Mouse (Mus musculus) heart, postnatal 0 days (tissue): ENCODE results near the gene St8sia1. TPM values are rescaled to one million over a fixed set of nuclear protein-coding genes. Genes with fewer than 3 reads are reported as not detected.

ENCODE experiments used
- ATAC-seq: fragments of 200-750 bp; cut with Nextera tagmentation; 2 replicates; pipeline ENCODE4 v1.8.0; 2017; ENCODE audit warnings: low read depth, moderate number of reproducible peaks, moderate library complexity; ENCODE audit not compliant: insufficient read depth
- DNase-seq: peaks from one replicate; pipeline ENCODE4 v3.0.0-alpha.2; 2016; ENCODE audit warnings: low spot score
- H3K27ac ChIP-seq: fragments of 300-500 bp; sonication (generic); 2 replicates; pipeline ENCODE4 v1.5.1; 2014; ENCODE audit warnings: low read depth, mild to moderate bottlenecking
- H3K27me3 ChIP-seq: fragments of 300-500 bp; sonication (generic); 2 replicates; pipeline ENCODE4 v1.6.1; 2014; ENCODE audit warnings: low read length, mixed read lengths; ENCODE audit not compliant: control insufficient read depth, insufficient read depth
- H3K36me3 ChIP-seq: fragments of 300-500 bp; sonication (generic); replicated peaks from 2 replicates; pipeline ENCODE4 v1.6.1; 2014; ENCODE audit warnings: low read length, mixed read lengths; ENCODE audit not compliant: control insufficient read depth, insufficient read depth
- H3K4me1 ChIP-seq: fragments of 300-500 bp; sonication (generic); 2 replicates; pipeline ENCODE4 v1.6.1; 2014; ENCODE audit warnings: antibody characterized with exemption; ENCODE audit not compliant: control insufficient read depth, insufficient read depth
- H3K4me2 ChIP-seq: fragments of 300-500 bp; sonication (generic); 2 replicates; pipeline ENCODE4 v1.6.1; 2014; ENCODE audit warnings: low read depth, mild to moderate bottlenecking, low read length, moderate library complexity
- H3K4me3 ChIP-seq: fragments of 300-500 bp; sonication (generic); 2 replicates; pipeline ENCODE4 v1.5.1; 2014; ENCODE audit warnings: low read depth, low read length
- H3K9ac ChIP-seq: fragments of 300-500 bp; sonication (generic); replicated peaks from 2 replicates; pipeline ENCODE4 v1.6.1; 2014; ENCODE audit warnings: low read depth, low read length, mixed read lengths
- H3K9me3 ChIP-seq: fragments of 300-500 bp; sonication (generic); replicated peaks from 2 replicates; pipeline ENCODE4 v1.6.1; 2016; ENCODE audit warnings: low read length; ENCODE audit not compliant: control insufficient read depth
- CTCF ChIP-seq: IDR thresholded peaks from 2 replicates; pipeline ENCODE4 v1.5.1; 2016; ENCODE audit warnings: antibody characterized with exemption, control low read depth, low read depth
- EP300 ChIP-seq: IDR thresholded peaks from 2 replicates; pipeline ENCODE4 v1.6.1; 2016; ENCODE audit warnings: antibody characterized with exemption, low read depth
- WGBS: fragments of 180-500 bp; shearing (Covaris S2); extraction: QIAGEN DNeasy Blood & Tissue Kit; methylation state at CpG from one replicate; pipeline ENCODE4 v1.1.7; 2014; 5-methylcytosine and 5-hydroxymethylcytosine counted together
- polyA plus RNA-seq: library from polyadenylated mRNA; unstranded; fragments of >200 nt; fragmentation: Nextera tagmentation; extraction: Ambion mirVana; gene quantifications from 2 replicates; pipeline ENCODE4 v1.2.1, GENCODE M21; 2015
- total RNA-seq: library from RNA; depleted of rRNA; stranded (reverse); fragments of >200 nt; gene quantifications from 2 replicates; pipeline ENCODE4 v1.2.3, GENCODE M21; 2014; ENCODE audit warnings: low replicate concordance

St8sia1 gene
- total and polyA plus RNA-seq, 2 experiments from 2014 or later, result 0.04 to 0.30 TPM

DNA sequence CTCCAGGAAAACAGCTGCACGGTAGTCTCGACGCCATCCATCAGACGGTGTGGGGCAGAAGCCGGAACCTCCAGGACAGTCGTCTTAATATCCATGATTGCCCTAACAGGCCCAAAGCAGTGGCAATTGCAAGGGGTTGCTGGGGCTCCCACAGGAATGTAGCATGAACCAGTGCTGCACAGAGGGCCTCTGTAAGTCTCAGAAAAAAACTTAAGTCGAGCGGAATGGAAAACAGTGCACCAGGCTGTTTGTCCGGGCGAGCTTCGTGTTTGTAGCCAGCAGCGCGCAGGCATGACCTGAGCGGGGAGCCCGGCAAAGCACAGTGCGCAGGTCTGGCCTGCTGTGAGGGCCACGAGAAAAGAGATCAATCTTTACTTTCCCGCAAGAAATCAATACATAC lies 128.5 kb downstream of the St8sia1 start:
- WGBS, result 80% methylated on average over 18 of the region's 18 CpGs
- ATAC-seq, result no peak
- DNase-seq, result no peak
- no peak for TF ChIP-seq CTCF
- TF ChIP-seq EP300, result no peak
- no peaks in the 10 kb centered on the region for H3K9me3 ChIP-seq
- no peak overlapping the region for H3K4me3 ChIP-seq
- no peak overlapping the region for H3K4me2 ChIP-seq
- no peak overlapping the region for H3K27ac ChIP-seq
- H3K4me1 ChIP-seq, result no peaks in the 10 kb centered on the region
- H3K9ac ChIP-seq, result no peak overlapping the region
- no peaks in the 10 kb centered on the region for H3K36me3 ChIP-seq
- H3K27me3 ChIP-seq, result no peaks in the 10 kb centered on the region

DNA sequence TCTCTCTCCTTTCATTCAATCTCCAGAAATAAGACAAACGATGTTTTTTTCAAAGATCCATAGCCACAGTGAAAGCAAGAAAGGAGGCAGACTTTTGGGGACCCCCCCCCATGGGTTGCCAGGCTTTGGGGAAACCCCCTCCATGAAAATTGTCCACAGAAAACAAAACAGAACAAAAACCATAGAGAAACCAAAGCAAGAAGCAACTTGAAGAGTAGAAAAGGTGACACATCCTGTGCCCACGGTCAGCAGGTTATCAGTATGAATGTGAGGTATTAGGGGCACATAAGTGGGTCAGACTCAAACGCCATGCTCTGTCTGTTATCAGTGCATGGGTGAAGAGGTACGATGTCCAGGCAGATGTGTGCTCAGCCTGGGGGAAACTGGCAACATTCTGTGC lies 129.3 kb downstream of the St8sia1 start:
- Histone ChIP-seq H3K9me3 (no peaks in the 10 kb centered on the region), H3K4me1 (no peaks in the 10 kb centered on the region), H3K36me3 (no peaks in the 10 kb centered on the region), H3K4me3 (no peak overlapping the region), H3K4me2 (no peak overlapping the region), H3K9ac (no peak overlapping the region), H3K27ac (no peak overlapping the region), H3K27me3 (no peaks in the 10 kb centered on the region)
- TF ChIP-seq CTCF, result no peak
- TF ChIP-seq EP300, result no peak
- DNase-seq (no peak), ATAC-seq (no peak)
- 31% methylated on average over 4 of the region's 4 CpGs for WGBS

DNA sequence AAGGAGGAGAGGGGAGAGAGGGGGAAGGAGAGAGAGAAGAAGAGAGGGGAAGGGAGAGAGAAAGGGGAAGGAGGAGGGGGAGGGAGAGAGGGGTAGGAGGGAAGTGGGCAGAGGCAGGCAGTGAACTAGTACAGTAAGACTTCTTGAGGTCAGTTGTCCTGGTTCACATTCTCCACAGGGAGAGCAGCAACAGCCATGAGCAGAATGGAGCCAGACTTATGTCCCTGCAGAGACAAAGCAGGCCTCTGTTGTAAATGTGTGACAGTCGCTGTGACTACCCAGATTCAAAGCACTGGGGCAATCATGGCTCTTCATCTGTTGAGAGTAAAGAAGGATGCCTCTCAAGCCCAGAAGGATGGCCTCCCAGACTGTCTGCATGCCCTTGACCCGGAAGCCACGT lies 132.5 kb downstream of the St8sia1 start:
- no peaks in the 10 kb centered on the region for H3K4me1 ChIP-seq
- no peak overlapping the region for H3K4me3 ChIP-seq
- no peaks in the 10 kb centered on the region for H3K36me3 ChIP-seq
- no peak overlapping the region for H3K4me2 ChIP-seq
- no peaks in the 10 kb centered on the region for H3K9me3 ChIP-seq
- ATAC-seq (no peak), DNase-seq (no peak)
- H3K9ac ChIP-seq, result no peak overlapping the region
- no peak overlapping the region for H3K27ac ChIP-seq
- WGBS, result 58% methylated on average over 3 of the region's 3 CpGs
- H3K27me3 ChIP-seq, result no peaks in the 10 kb centered on the region
- no peak for TF ChIP-seq CTCF
- no peak for TF ChIP-seq EP300

DNA sequence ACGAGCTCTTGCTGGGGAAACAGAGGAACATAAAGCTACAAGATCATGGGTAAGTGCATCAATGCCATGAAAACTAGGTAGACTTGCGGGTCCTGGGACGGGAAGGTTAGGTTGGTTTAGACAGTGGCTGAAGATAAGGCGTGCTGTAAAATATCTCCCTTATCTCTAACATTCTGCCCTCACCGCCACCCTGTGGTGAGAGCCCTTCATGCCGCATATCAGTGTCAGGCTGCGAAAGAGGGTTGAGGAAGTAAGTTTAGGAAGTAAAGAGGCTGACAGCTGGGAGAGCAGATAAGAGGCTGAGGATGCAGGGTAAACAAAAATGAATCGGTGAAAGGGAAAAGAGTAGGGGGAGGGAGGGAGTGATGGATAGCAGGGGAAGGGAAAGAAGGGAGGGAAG lies 133.0 kb downstream of the St8sia1 start:
- ATAC-seq (no peak), DNase-seq (no peak)

DNA sequence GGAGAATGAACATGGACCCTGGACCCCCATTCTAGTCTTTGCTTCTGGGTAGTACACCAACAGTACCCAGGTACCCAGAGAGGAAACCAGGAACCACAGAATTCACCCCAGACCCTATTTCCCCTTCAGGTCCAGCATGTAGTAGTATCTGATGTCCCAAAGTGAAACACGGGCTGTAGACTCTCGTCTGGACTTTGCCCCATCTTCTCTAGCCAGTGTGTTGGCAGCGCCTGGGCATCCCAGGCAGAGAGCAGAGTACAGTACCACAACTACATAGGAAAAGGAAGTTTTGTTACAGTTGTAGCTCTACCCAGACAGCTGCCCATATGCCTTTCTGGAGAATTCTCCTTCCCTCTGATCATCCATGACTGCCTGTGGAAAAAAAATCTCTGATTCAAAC lies 134.0 kb downstream of the St8sia1 start:
- TF ChIP-seq CTCF, result no peak
- no peak for TF ChIP-seq EP300
- Histone ChIP-seq H3K27ac (no peak overlapping the region), H3K27me3 (no peaks in the 10 kb centered on the region), H3K4me3 (no peak overlapping the region), H3K4me1 (no peaks in the 10 kb centered on the region), H3K9me3 (no peaks in the 10 kb centered on the region), H3K9ac (no peak overlapping the region), H3K36me3 (no peaks in the 10 kb centered on the region), H3K4me2 (no peak overlapping the region)
- WGBS, result 80% methylated on average over 3 of the region's 3 CpGs
- no peak for DNase-seq
- ATAC-seq, result no peak

More for the DNA sequence above, 133.0 kb downstream of the St8sia1 start:
- 6% methylated on average over 8 of the region's 8 CpGs for WGBS
- Histone ChIP-seq H3K4me2 (no peak overlapping the region), H3K9me3 (no peaks in the 10 kb centered on the region), H3K4me1 (no peaks in the 10 kb centered on the region), H3K9ac (no peak overlapping the region), H3K36me3 (no peaks in the 10 kb centered on the region), H3K4me3 (no peak overlapping the region), H3K27ac (no peak overlapping the region), H3K27me3 (no peaks in the 10 kb centered on the region)
- TF ChIP-seq EP300 (no peak), CTCF (no peak; the same call in 1 of the 2 replicates)

DNA sequence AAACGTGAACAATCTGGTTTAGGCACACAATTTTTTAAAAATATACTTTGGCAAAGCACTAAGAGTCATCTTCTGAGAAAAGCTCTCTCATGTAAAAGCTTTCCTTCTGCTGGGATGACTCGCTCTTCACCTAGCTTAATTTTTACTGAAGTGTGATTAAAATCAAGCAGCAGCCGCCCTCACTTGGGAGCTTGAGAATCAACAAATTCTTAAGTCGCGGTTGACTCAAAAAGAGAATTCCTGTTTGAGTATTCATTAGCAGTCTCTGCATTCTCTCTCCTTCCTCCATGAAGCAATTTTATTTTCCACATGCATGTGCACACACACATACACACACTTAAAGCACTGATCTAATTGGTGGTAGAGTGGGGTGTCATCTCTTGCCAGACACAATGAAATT lies 138.8 kb downstream of the St8sia1 start:
- Histone ChIP-seq H3K4me1 (no peaks in the 10 kb centered on the region), H3K9me3 (no peaks in the 10 kb centered on the region), H3K36me3 (no peaks in the 10 kb centered on the region), H3K4me3 (no peak overlapping the region), H3K9ac (no peak overlapping the region), H3K27ac (no peak overlapping the region), H3K27me3 (no peaks in the 10 kb centered on the region), H3K4me2 (no peak overlapping the region)
- DNase-seq, result no peak
- WGBS, result 84% methylated on average over 5 of the region's 5 CpGs
- ATAC-seq, result no peak
- TF ChIP-seq EP300 (no peak), CTCF (no peak)
